Mouse (Mus musculus) spleen, postnatal 10 days (tissue): ENCODE data around the gene Trim27.

Experiments
- DNase-seq, 2 experiments: peaks; one replicate each; pipeline ENCODE4 v3.0.0; 2021 to 2022; ENCODE audit warnings: low spot score in 2 of 2

Trim27 gene

DNA sequence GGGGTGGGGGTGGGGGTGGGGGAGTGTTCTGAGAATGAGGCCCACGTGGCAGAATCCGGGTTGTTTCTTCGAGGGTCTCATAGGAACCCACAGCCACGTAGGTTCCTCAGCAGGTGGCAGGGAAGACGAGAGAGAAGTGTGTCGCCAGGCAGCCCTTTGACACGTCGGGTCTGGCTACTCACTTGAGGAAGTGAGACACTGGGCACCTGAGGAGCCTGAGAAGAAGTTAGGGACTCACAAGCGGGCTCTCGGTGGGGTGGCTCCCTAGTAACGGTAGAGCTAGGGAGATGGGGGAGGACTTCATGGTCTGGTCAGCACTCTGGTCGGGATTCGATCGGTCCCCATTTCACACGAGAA is at the start of gene Trim27:
Gene Trim27 (plus strand): TSS at position 79 of the 357 bp plus-strand sequence.
- DNase-seq = peak in 1 of 2 experiments; percentile 63

DNA sequence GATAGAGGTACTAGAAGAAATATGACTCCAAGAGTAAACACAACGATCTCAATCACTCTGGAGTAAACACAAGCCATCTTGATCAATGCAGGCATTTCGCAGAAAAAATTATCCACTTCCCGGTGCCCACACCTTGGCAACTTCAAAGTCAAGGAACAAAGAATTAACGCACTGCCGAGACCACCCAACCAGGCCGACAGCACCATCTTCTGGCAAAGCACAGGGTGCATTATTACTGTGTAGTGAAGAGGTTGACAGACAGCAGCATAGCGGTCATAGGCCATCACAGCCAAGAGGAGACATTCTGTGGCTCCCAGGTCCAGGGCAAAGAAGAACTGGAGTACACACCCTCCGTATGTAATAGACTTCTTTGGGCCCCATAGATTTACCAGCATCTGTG is 36.8 kb upstream of the Trim27 start:
- DNase-seq = no peak

DNA sequence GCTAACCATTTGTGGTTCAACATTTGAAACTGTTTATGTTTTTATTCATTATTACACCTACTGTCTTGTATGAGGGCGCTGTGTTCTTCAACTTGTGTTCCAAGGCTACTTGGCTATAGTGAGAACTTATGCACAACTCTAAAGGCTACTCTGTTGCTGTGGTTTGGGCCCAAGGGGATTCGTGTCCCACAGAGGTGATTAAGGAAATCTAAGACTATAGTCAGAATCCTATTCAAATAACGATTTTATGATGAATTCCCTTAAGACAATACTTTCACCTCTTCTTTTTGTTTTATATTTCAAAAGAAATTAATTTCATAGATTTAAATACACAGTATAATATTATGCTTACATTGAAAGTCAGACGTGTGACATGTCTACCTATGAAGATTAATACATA is 33.5 kb upstream of the Trim27 start, which contains the start of gene Olfr1368:
Gene Olfr1368 (minus strand): TSS at position 101 of the 400 bp plus-strand sequence.
- no peak for DNase-seq

DNA sequence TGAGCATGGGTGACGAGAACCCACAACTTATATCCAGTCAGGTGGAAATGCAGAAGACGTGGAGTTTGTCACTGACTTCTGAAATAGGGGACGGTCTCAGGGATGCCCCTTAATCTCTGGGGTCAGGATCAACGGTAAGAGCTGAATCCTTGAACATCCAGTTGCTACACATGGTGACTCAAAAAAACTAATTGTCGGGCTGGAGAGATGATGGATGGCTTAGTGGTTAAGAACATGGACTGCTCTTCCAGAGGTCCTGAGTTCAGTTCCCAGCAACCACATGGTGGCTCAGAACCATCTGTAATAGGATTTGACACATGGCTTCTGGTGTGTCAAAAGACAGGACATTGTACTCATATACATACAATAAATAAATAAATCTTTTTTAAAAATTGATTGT is 23.4 kb upstream of the Trim27 start:
- no peak for DNase-seq

DNA sequence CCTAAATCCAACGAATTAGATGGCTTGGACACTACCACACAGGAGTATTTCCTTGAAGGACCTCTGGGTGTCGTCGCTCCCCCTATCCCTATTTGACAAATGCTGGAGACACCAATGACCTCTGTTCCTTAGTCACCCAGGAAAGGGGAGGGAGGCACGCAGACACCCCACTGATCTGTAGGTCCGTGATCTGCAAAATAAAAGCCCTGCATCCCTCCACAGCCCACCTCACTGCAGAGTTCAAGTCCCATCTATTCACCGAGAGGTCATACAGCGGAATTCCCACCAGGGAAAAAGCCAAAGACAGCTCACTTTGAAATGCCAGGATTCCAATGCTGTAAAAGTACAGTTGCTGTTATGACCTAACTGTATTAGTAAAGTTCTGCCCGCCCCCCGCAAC is 21.2 kb upstream of the Trim27 start:
- DNase-seq = no peak

DNA sequence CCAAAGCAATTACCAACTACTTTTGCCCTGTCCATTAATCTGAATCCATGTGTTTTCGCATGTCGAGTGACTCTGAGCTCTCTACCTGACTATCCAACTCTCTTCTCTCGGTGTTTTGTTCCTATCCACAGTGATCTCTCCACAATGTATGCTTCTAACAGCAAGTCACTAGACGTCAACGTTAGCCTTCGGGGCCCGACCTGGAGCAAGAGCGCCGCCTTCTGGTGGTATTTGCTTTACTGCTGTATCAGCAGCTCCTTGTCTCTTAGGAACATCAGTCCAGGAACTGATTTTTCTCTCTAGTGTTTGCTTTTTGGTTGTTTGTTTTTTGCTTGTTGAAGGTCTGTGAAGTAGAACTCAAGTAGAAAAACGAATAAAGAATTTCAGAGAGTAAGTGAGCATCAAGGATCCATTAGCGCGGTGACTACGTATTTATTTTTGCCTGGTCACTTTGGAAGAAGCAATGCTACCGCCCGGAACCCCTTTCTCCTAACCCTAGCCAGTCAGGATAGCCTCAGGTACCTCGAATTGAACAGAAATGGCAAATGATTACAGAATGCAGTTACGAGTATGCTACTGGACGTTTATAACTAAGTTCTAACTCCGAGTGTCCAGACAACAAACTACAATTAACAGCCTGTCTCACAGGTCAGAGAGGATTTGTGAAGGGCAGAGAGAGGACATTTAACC is 20.3 kb upstream of the Trim27 start:
- peak; percentile 71 to 90 for DNase-seq

- DNase-seq = no peak
Measured at GRCm38 (mm10) chr13:21159475-21159819, 19.8 kb upstream of the Trim27 start.

DNA sequence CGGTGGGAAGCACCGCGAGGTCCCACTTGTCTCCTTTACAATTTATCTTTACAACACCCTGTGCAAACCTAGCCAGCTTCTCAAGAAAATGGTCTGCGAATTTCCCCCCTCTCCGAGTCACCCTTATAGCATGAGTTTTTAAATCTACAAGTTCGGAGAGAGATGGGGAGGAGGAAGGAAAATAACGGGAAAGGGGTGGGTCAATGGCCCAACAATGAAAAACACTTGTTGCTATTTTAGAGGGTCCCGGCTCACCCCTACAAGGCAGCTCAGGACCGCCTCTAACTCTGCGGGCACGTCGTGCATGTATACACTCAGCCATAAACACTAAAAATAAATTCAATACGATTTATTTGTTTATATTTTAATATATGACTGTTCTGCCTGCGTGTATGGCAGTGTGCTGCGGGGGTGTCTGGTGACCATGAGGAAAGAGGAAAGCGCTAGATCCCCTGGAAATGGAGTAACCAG is 19.2 kb upstream of the Trim27 start:
- no peak for DNase-seq

GRCm38 (mm10) chr13:21160657-21161590 is 18.3 kb upstream of the Trim27 start:
- DNase-seq = peak; percentile 91 to 96

- no peak for DNase-seq
Measured at GRCm38 (mm10) chr13:21161591-21161990, 17.7 kb upstream of the Trim27 start.

DNA sequence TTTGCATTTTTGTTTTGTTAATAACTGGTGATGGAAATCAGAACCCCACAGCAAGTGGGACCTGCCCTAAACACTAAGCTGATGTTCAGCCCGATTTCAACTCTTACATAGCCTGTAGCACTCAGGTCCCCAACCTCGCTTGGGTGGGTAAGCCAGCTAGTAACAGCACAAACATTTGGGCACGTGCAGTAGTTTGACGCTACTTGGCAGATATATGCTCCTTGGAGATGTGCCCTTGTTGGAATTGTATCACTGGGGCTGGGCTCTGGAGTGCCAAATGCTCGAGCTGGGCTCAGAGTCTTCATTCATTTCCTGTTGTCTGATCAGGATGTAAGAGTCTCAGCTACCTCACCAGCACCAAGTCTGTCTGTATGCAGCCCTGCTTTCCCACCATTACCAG is 16.7 kb upstream of the Trim27 start:
- DNase-seq = no peak

- peak; percentile 76 to 84 for DNase-seq
Measured at GRCm38 (mm10) chr13:21166936-21167909, 12.0 kb upstream of the Trim27 start.

DNA sequence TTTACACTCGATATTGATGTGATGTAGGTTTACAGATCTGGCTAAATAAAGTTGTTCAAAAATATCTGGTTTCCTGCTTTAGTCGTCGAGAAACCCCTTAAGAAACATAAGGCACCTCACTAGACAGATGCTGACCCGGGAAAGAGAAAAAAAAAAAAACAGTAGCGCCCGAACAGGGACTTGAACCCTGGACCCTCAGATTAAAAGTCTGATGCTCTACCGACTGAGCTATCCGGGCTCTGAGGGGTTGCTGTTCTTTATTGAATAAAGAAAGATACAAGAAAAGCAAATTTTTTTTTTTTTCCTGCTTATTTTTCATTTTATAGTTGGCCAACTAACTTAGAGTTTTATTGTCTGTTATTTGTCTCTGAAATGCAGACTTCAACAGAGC is 11.3 kb upstream of the Trim27 start:
- peak in 1 of 2 experiments; percentile 40 for DNase-seq

DNA sequence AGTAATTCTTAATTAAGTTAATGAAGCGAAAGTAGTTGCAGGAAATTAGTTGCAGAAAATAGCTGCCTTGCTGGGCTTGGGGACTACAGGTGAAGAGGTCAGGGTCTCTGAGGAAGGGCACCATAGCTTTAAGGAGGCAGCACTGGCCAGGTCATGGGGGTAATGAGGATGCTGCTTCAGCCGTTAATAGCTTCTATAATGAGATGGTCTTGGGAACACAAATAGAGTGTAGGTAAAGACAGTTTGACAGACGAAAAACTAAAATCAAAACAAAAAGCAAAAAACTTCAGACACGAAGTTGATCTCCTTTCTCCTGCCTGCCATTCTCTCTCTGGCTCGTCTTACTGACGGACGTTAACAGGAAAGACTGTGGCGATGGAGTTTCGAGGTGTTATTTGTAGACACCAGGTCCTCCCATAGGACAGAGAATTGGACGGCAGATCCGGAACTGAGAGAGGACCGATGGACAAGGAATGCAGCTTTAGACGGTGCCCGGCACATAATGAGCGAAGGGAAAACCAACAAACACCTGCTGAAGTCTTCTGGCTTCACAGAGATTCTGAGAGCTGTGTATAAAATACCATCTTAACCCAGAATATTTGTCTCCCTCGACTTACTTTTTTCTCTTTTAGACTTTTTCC is 10.8 kb upstream of the Trim27 start:
- DNase-seq = peak; percentile 54 to 65

- peak in 1 of 2 experiments; percentile 31 for DNase-seq
Measured at GRCm38 (mm10) chr13:21169121-21169656, 10.1 kb upstream of the Trim27 start.

DNA sequence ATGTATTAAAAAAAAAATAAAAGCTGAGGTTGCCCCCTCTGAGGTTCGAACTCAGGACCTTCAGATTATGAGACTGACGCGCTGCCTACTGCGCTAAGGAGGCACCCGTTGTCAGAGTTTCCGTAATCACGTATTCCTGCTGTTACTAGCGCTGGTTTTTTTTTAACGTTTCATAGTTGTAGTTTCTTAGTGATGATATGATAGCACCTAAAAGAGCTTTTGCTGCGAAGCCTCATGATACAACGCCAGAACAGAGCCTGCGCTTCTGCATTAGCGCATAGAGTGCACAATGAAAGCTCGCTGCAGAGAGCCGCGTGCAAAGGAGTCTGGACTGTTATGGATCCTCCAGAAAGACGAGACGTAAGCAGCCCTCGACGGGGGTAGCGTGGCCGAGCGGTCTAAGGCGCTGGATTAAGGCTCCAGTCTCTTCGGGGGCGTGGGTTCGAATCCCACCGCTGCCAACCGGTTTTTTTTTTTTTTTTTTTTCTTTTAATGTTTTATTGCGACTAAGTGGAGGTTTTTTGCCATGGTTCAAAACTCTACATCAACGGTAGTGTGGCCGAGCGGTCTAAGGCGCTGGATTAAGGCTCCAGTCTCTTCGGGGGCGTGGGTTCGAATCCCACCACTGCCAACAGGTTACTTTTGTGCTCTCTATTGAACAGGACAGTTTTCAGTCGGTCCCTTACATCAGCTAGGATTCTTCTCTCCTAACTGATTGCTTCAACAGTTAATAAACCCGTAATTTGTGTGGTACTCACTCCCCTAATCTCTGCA is 9.4 kb upstream of the Trim27 start:
- peak; percentile 76 to 83 for DNase-seq

DNA sequence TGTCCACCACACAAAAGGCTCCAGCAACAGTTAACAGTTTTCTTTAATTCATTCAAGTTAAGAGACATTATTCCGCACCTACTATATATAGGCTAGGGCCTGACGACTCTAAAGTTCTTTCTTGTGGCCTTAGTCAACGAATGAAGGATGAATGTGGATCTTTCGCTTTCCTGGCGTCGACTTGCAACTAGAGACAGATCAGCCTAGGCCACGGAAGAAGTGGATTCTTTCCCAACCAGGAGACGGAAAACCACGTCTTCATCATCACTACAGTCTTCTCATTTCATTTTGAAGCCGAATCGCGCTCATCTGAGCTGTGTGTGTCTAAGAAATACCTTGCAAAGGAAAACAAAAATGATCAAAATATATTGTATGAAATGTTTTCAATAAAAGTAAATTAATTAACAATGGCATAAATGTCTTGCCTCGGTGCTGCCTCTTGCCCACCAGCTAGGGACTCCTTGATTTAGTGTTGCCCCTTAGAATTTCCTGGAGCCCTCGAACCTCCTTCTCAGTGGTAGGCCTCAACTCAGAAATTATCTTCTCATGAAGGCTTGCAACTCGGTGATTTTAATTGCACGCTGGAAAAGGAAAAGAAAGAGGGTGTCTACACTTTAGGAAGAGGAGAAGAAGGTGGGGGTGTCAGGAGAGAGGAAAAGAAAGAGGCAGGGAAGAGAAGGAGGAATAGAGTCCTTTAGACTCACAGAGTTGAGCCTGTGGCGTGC is 8.7 kb upstream of the Trim27 start:
- DNase-seq = no peak

DNA sequence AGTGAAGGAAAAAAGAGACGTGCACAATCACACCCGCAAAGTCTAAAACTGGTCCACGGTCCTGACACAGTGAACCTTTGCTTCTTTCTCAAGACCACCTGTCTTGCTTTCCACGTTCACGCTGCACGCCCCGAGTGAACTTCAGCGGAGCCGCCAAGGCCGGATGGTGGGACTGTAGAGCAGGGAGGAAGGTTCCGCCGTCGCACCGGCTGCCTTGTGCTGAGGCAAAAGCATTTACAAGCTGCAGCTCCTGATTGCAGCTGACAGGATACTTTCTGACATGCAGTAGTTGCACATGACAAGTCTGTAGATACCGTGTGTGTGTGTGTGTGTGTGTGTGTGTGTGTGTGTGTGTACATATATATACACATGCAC is 8.1 kb upstream of the Trim27 start:
- DNase-seq = peak in 1 of 2 experiments; percentile 22

- DNase-seq = peak in 1 of 2 experiments; percentile 29
Measured at GRCm38 (mm10) chr13:21171600-21172150, 7.6 kb upstream of the Trim27 start.
